Comparison of ENCODE assay signal across 7 mouse cellular contexts in genomic region chr1:39761211-39762024, GRCm38 (mm10). TPM values are rescaled to one million over a fixed set of nuclear protein-coding genes. Genes with fewer than 3 reads are reported as not detected.
DNase-seq lines count a peak whose midpoint lies in the region.

No protein-coding gene starts in this region.

- intact Hi-C loops in left cerebral cortex, postnatal 36 days (cut with DNase I), result loop anchor here (2.0 to 10.0 kb wide), 3 partner anchors 139 to 223 kb away; partner anchors contain the start of gene Map4k4

- DNase-seq in adrenal gland, adult (ENCODE audit: inconsistent age in 2 of 2, low spot score in 1 of 2), result peak; percentile 83 to 95
- peak; percentile 86 for DNase-seq in embryo, embryonic 10.5 days (ENCODE audit: low spot score)
- DNase-seq in heart, adult 18-20 months, result peak; percentile 82 to 83
- DNase-seq in kidney, adult 11 months, result peak; percentile 70
- peak; percentile 45 to 59 for DNase-seq in left cerebral cortex, postnatal 36 days (ENCODE audit: low spot score in 2 of 2)
- peak; percentile 67 for DNase-seq in mesoderm, embryonic 11.5 days (ENCODE audit: low read depth, low spot score)
- peak; percentile 60 for DNase-seq in right cerebral cortex, postnatal 4 days

RNA-seq across cellular contexts. Expression of gene Rfx8, which starts 40.6 kb away (rescaled TPM):
- under 1 TPM; 0.20 to 0.31 TPM for total RNA-seq in heart, adult 18-20 months (2021)
- under 1 TPM in 1 of 2 experiments, not detected in 1; 0.32 TPM for total RNA-seq in left cerebral cortex, postnatal 36 days (2021)

RNA-seq across cellular contexts. Expression of gene Gm3646, which starts 43.7 kb away (rescaled TPM):
- 10 to 100 TPM in 1 of 2 experiments, 1 to 10 TPM in 1; 7.6 to 11.1 TPM for total RNA-seq in heart, adult 18-20 months (2021)
- not detected for total RNA-seq in left cerebral cortex, postnatal 36 days (2021)

Comparison
In these comparisons a context has a peak if more than half of its experiments do, and no peak if none do; other contexts are left out.
1. Peak in every context shown above with its lines: DNase-seq.
2. RNA of gene Gm3646, which starts 43.7 kb away (total RNA-seq): 7.6 to 11.1 TPM in heart, adult 18-20 months; not detected in left cerebral cortex, postnatal 36 days; every median in the first group is over 4 times any median in the second.